Mouse (Mus musculus) left cerebral cortex, postnatal 14 days (tissue): ENCODE results near the gene Lrpap1. TPM values are rescaled to one million over a fixed set of nuclear protein-coding genes. Genes with fewer than 3 reads are reported as not detected.

Experiments used
- DNase-seq, 2 experiments: peaks; one replicate each; pipeline ENCODE4 v3.0.0; 2021 to 2022; ENCODE audit warnings: low spot score in 2 of 2, mixed read lengths in 1 of 2
- intact Hi-C: fragments of 180-260 bp; cut with DNase I; formaldehyde crosslinking; loops from one replicate; pipeline ENCODE4 v1.15.1; 2025
- long read RNA-seq, 2 experiments: library from polyadenylated mRNA; stranded (forward); transcript quantifications; one replicate each; pipeline ENCODE4 v2.0.0; 2021
- total RNA-seq, 2 experiments: library from RNA; stranded (reverse); gene quantifications; 2 replicates each; pipeline ENCODE4 v1.2.3; 2021

Gene Lrpap1
- total RNA-seq = 100 to 1,000 TPM; 119 to 122 TPM
- long read RNA-seq, experiment 1, transcript Lrpap1-201 (8 exons, 2,981 nt) = major isoform, 370 of 406 reads
- long read RNA-seq, experiment 1, partial matches to known transcripts = 10 of 406 reads
- long read RNA-seq, experiment 1, other reads (novel, unspliced or antisense) = 26 of 406 reads
- long read RNA-seq, experiment 2, transcript Lrpap1-201 (8 exons, 2,981 nt) = major isoform, 278 of 303 reads
- long read RNA-seq, experiment 2, partial matches to known transcripts = 5 of 303 reads
- long read RNA-seq, experiment 2, other reads (novel, unspliced or antisense) = 20 of 303 reads

DNA sequence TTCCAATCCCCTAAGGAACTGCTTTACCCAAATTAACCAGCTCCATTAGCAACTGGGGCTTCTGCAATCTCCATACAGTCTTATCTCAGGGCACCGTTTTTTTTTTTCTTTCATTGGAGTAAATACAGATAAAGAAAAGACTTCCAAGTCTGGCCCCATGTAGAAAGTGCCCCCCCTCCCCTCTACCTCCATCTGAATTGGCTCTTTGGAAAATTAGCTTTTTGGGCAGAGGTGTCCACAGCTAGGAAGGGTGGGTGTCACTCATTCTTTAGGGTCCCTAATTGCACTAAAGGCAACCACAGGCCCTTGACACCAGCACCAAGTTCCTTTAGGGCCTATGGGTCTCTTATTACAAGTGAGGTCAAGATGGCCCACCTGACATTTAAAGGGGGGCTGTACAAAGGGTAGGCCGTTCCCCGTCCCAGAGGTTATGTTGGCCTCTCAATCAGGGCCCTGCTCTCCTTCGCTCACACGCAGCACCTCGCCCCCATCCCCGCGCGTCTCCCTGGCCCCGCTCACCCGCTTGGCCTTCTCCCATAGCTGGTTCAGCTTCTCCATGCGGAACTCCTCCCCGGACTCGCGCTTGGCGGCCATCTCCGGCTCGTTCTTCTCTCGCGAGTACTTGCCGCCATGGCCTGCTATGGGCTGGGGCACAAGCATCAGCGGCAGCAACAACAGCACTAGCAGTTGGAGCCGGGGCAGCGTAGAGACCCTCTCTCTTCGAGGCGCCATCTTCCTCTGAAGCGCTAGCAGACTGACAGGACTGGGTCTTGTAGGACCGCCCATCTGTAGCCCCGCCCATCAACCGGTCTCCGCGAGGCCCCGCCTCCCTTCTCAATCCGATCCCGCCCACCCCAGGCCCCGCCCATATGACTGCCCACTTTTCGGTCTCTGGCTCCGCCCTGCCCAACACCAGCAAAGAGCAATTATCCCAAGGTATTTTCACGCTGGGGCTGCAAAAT lies at the start of gene Lrpap1:
TSS of gene Lrpap1 (minus strand) at position 807 of the 962 bp plus-strand sequence.
- intact Hi-C loops = no loop called here

DNA sequence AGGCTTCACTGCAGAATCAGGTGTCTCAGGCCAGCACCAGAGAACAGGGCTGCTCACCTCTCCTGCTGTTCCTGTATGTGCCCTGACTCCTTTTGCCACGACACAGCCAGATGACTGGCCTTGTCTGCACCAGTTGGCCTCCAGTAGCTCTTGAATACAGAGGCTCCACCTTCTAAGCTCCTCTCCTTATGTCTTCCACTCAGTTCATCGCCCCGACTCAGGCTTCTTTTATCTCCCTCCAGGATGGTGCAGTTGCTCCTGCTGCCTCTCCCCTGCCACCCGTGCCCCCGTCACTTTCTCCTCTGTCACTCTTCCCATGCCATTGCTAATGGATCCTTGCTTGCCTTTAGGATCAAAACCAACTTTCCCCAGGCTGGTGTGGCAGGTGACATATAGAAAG lies 44.4 kb upstream of the Lrpap1 start:
- DNase-seq = no peak
- intact Hi-C loops = no loop called here

More for the DNA sequence above, at the start of gene Lrpap1:
- DNase-seq = peak; percentile 87 to 88

DNA sequence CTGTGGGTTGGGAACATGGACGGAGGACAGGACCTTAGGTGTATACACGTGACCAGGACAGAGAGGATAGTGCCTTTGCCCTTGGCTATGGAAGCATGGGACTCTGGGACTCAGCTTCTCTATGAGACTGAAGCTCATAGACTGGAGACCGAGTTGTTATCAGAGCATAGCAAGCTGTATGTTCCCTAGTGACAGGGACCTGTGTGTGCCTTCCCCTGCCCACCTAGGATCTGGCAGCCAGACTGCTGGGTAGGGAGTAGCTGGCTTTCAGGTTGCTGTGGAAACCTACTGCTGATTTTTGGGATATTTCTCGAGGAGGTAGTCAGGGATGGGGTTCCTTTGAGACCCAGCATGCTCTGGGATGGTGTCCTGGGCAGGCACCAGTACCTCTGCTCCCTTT lies 44.0 kb upstream of the Lrpap1 start:
- intact Hi-C loops = no loop called here
- DNase-seq = no peak

DNA sequence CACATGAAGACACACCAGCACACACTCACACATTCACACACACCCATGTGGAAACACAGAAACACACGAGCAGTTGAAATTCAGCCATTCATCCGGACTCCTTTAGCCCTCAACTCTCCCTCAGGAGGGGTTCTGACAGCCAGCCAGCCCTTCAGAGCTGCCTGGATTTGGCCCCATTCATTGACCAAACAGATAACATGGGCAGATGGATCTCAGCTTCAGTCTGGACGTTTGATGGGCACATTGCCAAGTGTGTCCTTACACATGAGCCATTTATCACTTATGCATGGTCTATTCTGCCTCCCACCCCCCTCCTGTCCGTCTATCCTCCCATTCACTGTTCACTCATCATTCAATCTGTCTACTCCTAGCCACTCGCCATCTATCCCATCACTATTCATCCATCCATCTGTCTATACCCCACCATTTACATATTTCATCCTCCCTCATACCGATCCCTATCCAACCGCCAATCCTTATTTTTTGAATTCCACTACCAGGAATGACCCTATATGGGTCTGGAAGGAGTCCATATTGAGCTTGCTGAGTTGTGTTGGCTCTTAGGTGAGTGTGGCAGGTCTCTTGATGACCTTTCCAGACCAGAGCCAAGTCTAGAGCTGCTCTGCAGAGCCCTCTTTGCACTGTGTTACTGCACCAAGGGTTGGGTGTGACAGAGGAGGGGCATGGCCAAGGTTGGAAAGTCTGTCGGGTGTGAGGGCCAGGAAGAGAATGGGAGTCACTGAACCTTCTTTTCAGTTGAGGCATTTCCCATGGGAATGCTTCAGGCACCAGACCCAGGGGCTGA lies 42.6 kb upstream of the Lrpap1 start:
- no peak for DNase-seq
- intact Hi-C loops = no loop called here

DNA sequence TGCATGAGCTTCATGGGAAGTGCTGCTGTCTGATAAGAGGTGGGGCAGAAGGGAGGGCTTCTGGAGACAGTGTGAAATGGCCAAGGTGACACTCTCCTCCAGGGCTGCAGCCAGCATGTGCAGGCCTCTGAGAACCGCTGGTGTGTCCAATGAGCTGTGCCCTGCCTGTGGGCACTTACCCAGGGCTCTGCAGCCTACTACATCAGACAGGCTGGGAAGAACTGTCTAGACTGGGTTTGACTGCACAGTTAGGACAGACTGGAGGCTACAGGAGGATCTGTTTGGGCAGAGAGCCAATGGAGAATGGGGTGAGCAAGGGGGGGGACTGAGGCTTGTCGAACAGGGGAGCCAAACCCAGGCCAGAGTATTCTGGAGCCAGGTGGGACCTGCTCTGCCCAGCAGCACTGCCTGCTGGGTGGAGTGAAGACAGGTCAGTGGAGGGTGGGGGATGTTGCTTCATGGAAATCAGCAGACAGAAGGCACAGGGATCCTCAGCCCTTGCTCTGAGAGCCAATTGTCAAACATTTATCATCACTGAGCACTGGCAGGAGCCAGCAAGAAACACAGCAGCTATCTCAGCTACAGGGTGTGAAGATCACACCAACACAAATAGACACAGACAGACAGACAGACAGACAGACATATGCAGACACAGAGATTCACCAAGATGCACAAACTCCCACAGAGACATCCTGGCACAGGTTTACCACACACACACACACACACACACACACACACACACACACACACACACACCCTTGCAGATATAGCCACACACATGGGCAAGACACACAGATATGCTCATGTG lies 41.8 kb upstream of the Lrpap1 start:
- intact Hi-C loops = no loop called here
- DNase-seq = peak in 1 of 2 experiments; percentile 80

DNA sequence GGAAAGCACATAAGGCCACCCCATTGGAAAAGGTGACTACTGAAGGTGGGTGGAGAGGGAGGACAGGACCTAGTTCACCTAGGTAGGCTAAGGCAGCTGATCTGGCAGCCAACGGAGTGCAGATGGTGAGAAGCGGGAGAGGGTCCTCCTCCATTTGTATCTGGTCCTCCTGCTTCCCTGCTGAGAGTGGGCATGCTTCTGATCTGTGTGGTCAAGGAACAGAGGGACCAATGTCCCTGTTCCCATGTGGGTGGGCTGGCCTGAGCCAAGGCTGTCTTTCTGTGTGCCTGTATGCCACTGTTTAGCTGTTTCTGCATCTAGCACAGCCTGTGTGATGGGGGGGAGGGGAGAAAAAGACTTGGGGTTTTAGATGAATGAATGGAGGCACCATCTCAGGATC lies 41.2 kb upstream of the Lrpap1 start:
- intact Hi-C loops = no loop called here

DNA sequence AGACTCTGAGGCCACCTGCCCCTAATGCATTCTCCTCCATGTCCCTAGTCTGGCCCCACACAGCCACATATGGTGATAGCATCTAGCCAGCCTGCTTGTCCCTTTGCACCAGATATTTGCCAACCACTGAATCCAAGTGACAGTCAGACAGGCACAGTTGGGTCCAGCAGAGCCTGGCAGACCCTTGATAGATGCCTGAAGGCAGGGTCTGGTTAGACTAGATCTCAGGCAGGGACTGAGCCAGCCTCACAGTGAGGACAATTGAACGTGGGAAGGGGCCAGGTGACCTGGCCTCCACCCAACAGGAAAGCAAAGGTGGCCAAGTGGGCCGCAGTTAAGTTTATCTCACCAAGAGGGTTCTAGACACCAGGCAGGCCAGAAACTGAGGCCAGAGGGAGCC lies 39.1 kb upstream of the Lrpap1 start:
- intact Hi-C loops = no loop called here

More for the DNA sequence above, 41.2 kb upstream of the Lrpap1 start:
- no peak for DNase-seq

DNA sequence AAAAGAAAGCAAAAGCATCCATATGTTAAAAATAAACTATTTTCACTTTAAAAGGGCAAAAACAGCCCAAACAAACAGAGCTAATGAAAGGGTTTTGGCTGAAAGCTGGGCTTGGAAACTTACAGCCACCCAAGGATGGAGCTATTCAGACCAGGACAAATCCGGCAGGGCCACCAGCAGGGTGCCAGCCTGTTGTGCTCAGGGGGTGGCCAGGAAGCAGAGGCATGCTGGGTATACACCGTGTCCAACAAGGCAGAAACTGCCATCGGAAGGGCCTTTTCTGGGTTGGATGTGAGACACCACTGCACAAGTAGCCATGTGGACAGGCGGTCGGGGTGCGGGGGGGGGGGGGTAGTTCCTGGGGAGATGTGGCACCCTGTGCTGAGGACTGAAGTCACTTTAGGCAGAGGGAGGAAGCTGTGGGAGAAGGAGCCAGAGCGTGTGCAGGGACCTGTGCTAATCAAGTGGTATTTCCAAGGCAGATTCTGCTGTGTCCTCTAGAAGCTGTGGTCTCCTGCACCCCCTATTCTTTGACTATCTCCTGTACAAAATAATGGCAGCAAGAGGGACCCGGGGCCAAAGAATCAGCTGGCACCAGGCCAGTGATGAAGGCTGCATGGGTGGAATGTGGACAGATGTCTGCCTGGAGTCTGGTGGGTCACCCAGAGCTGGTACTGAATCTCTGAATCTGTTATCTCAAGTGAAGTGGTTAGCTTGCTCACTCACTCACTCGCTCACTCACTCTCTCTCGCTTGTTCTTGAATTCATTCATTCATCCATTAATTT lies 38.1 kb upstream of the Lrpap1 start:
- no peak for DNase-seq
- intact Hi-C loops = no loop called here

More for the DNA sequence above, 39.1 kb upstream of the Lrpap1 start:
- no peak for DNase-seq

DNA sequence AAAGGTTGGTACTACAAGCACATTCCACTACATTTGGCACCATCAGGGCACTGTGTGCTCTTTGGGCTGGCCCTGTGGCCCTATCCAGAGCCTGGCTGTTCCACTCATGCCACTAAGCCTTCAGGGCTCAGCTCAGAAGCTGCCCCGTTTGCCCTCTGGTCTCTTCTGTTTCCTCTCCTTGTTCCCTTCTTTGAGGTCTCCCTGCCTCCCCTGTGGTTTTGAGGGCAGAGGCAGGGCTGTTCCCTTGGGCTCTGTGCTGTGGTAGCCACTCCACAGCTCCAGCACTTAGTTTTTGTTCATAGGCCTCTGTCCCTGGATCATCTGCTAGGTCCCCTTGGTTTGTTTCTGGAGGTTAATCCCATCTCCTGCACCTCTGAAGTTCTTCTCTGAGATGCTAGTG lies 37.3 kb upstream of the Lrpap1 start:
- intact Hi-C loops = no loop called here
- DNase-seq = no peak

DNA sequence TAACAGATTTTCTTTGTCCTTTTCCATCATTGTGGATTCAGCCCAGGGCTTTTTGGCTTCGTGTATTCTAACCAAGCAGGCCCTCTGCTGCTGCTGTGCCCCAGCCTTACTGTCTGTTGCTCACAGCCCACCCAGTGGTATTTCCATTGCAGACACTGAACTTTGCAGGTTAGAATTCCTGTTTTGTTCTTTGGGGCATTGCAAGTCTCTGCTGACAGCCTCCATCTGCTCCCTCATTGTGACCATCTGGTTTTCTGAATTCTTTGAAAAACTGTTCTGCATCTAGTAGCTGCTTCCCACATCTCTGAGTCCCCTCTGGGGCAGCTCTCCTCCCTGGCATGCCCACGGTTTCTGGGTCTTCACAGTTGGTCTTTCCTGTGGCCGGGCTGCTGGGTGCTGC lies 35.8 kb upstream of the Lrpap1 start:
- DNase-seq = peak; percentile 57 to 60
- intact Hi-C loops = no loop called here

DNA sequence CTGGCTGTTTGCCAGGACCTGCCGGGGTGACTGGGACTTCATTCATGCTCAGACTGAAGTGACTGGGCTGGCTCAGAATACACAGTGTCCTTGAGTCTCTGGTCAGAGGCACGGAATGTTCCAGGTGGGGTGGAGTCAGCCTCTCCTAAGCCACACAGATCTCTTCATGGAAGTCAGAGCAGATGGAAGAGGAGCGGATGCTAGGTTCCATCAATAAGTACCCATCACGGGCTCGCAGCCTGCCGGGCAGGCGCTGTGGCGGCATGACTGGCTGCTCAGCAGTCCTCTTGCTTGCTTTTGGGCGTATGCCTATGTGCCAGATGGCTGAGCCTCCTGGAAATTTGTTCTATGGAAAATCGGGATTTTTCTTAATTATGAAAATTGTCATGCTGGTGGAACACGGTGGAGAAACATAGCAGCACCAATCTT lies 32.6 kb upstream of the Lrpap1 start:
- intact Hi-C loops = loop anchor here (5.0 kb wide), 1 partner anchor 209 kb away; no protein-coding TSS in a partner anchor
- DNase-seq = peak; percentile 65 to 69

DNA sequence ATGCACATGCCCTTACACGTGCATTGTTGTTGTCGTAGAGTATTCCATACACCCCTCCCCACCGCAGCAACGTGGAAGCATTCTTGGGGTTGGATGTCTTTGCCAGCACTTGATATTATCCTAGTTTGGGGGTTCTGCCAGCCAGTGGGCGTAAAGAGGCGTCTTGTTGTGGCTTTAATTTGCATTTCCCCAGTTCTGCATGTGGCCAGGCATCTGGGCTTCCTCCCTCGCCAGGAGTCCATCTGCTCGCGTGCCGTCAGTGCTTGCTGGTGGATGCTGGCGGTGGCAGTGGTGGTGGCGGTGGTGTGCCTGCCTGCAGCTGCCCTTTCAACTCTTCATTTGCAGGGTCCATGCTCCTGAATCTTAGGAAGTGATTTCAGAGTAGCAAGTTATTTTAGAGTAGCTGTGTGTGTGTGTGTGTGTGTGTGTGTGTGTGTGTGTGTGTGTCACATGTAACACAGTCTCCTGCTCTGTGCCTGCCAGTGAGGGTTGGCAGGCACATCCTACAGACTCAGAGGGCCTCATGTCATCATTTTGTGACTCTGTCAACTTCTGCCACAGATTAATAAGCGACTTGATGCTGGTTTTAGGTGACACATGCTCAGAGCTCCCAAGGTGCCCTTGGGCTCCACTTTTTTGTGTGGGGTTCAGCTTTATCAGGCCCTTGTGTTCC lies 32.1 kb upstream of the Lrpap1 start:
- peak; percentile 87 to 89 for DNase-seq
- intact Hi-C loops = loop anchor here (5.0 kb wide), 1 partner anchor 210 kb away; no protein-coding TSS in a partner anchor

DNA sequence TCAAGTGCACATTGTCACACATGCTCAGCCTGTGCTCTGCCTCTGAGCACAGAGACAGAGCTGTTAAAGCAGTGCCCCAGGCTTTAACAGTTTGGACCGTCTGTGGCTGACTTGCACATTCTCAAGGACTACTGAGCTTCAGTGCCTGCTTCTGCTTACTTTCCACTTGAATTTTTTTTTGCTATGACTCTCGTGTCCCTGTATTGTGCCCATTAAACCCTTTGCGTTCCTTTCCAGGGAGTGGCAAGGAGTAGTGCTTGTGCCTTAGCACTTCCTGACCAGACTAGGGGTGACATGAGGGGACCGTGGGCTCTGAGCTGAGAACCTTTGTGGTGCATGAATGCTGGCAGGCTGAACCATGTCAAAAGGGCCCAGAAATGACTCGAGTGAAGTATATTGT lies 30.3 kb upstream of the Lrpap1 start:
- intact Hi-C loops = loop anchor here (5.0 kb wide), 1 partner anchor 211 kb away; no protein-coding TSS in a partner anchor
- DNase-seq = no peak

DNA sequence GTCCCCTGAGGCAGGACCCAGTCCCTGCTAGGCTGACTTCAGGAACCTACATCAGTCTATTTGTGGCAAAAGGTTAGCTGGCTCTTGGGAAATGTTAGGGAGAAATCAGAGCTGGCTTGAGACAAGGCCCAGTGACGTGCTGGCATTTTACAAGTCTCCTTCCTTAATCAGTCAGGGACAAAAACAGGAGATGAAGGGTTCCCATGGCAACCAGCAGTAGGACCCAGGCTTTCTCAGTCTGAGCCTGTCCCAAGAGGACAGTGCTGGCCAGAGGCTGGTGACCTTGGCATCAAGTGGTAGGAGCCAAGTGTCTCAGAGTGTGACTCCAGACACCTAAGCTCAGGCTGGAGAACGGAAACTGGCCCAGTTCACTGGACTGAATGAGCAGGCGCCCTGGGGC lies 28.7 kb upstream of the Lrpap1 start:
- DNase-seq = no peak
- intact Hi-C loops = no loop called here

DNA sequence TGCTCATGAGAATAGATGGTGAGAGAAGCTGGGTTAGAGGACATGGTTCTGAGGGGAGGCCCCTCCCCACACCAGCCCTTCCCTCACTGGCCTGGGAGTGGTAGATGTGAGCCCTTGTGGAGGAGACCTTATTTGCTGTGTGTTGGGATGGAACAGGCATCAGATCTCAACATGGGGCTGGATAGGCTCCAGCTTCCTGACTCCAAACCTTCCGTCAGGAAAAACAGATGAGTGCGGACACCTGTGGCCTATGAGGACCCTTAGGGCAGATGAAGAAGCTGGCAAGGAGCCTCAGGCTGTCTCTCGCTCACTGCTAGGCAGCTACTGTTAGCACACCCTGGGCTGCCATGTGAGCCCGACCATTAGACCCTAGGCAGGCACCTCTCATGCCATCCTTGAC lies 27.9 kb upstream of the Lrpap1 start:
- no peak for DNase-seq
- intact Hi-C loops = no loop called here

DNA sequence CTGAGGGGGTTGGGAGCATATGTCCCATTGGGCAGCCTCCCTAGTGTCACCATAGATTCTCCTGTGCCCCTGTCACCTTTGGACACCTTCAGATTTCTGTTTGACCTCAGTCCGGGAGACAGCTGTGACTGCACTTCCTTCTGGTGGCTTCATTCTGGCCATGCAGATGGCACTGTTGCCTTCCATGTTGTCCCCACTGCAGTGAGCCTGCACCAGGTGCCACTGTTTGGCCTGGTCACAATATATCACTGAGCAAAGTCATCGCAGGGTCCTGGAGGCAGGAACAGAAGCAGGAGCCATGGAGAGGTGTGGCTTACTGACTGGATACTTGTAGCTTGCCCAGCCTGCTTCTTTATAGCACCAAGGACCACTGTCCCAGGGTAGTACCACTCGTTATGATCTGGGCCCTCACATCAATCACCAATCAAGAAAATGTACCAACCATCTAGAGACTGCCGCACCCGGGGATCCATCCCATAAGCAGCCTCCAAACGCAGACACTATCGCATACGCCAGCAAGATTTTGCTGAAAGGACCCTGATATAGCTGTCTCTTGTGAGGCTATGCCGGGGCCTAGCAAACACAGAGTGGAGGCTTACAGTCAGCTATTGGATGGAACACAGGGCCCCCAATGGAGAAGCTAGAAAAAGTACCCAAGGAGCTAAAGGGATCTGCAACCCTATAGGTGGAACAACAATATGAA lies 26.9 kb upstream of the Lrpap1 start:
- DNase-seq = no peak
- intact Hi-C loops = no loop called here

DNA sequence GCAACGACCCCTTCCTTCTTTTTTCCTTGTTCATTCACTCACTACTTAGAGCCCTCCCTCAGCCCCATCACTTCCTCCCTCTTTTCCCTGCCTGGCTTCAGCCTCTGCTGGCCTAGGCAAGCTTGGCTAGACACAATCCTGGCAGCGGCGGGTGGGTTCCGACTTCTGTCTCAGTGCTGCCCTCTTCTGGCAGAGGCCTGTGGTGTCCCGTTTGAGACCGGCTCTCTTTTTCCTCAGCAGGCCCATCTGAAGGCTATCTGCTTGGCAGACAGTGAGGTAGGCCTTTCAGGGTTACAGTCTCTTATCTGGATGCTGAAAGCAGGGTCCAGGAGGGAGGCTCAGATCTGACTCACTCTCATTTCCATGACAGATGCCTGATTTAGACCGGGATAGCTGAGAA lies 26.2 kb upstream of the Lrpap1 start:
- intact Hi-C loops = no loop called here
- peak; percentile 89 to 92 for DNase-seq
